Mouse (Mus musculus) testis, postnatal 10 days (tissue): ENCODE results near the gene Kank1.

ENCODE experiments used
- DNase-seq: peaks from one replicate; pipeline ENCODE4 v3.0.0; 2021; ENCODE audit warnings: low spot score

Kank1 gene

GRCm38 (mm10) chr19:25311626-25312025 is 74.9 kb downstream of the Kank1 start:
- DNase-seq, result no peak

DNA sequence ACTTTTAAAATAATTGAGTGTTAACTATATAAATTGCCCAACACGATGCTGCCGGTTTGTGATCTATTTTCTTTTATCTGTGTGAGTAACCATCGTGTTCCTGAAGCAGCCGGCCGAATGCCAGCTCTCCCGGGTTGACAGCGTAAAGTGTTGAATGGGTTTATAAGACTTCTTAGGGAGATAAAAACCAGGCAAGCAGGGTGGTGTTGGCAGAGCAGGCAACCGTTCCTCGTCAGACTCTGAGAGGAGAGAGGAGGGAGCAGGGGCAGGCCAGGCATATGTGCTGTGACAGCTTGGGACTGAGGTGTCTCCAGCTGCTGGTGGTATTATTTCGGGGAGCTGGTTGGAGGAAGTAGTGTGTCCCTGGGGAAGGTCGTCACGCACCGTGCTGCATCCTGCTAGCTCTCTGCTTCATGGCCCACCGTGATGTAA is 78.7 kb downstream of the Kank1 start:
- DNase-seq, result peak; percentile 84

GRCm38 (mm10) chr19:25315993-25316392 is 79.2 kb downstream of the Kank1 start:
- no peak for DNase-seq

DNA sequence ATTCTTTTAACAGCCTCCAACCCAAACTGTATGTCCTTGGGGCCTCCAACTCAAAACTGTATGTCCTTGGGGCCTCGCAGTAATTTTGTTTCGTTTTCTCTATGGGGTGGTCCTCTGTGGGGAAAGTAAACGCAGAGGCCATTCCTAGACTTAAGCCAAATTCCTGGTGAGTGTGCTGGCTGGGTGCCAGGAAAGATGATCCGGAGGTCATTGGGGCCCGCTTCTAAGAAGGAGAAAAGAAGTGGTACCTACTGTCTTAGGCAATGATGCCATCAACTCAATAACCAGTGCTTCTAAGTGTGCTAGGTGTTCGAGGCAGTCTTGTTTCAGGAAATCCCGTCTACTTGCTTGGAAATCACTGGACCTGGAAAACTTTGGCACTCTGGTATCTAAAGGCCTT is 87.5 kb downstream of the Kank1 start:
- DNase-seq, result peak; percentile 79

DNA sequence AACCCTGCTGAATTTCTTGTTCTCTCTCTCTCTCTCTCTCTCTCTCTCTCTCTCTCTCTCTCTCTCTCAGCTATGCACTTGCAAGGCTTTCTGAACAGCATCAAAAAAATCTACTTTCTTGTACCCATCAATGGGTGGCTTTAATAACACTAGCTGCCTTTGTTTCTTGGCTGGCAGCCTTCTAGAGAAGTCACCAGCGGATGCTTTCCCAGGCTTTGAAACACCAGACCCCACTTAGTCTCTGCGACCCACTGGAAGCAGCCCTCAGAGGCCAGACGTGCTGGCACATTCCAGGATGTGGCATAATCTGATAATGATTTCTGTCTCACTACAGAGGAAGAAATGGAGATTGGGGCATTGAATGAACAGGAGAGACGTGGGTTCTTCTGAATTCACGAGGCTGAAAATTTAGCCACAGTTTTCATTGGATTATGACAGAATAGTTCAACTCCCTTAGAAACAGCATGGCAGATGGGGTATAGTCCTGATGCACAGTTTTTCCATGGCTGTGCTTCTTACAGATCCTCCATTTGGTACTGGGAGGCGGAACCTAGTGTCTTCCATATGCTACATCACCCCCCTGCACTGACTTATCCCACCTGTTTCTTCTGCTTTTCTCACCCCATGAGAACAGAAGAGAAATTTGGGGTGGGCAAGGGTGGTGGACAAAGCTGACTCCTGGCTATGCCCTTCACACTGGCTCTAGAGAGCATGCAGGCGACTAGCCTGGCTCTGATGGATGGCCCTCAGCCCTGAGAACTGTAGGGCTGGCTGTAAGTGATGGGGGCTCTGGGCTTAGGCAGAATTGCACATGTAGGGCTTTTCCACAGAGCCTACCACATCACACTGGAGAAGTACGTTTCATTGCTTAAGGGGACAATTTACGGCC is 88.6 kb downstream of the Kank1 start:
- DNase-seq, result no peak

DNA sequence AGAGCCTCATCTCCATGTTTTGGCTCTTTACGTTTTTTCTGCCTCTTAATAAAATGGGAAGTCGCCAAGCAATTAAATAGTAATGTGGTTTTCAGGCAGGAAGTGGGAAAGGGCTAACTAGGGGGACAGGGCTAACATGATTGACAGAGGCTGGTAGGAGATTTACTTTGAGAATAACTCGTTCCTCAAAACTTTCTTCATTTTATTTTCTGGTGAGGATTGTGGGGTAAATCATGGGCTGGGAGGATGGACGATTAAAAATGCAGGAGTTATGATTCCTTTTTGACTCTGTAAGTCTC is 89.2 kb downstream of the Kank1 start:
- DNase-seq, result no peak

DNA sequence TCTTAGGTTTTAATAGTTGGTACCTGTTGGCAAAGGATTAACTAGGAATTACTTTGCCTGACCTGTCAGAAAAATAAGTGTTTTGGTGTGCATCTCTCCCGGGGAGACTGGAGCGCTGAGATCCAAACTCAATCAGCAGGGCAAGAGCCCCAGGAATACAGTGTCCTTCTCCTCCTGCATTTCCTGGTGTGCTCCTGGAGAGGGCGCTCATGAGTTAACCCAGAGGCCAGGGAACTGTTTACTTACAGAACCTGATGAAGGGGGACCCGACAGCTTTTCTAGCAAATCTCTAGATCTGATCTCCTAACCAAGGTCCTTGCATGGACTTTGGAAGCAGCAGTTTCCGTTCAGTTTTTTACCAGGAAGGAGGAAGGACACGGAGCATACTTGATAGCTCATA is 90.9 kb downstream of the Kank1 start:
- no peak for DNase-seq

GRCm38 (mm10) chr19:25334360-25334759 is 97.6 kb downstream of the Kank1 start:
- peak; percentile 82 for DNase-seq

- no peak for DNase-seq
These were observed 100.0 kb downstream of the Kank1 start for GRCm38 (mm10) chr19:25336731-25337130.

- no peak for DNase-seq
These were observed 104.2 kb downstream of the Kank1 start for GRCm38 (mm10) chr19:25340630-25341620.

DNA sequence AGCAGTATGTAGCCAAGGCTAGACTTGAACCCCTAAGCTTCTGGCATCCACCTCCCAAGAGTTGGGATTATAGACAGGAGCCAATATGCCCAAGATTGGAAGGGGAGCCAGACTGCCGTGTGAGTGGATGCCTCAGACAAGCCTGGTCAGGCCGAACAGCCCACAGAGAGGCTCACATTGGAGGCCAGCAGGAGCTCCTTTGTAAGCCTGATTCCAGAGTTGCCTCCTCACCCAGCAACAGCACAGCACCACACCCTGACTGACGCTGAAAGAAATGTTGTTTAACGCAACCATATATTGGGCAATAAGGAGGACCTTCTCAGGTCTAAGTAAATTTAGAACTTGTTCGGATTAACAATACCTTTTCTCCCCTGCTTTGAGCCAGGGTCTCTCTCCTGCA is 105.3 kb downstream of the Kank1 start:
- no peak for DNase-seq

- DNase-seq, result peak; percentile 71
These were observed 107.0 kb downstream of the Kank1 start for GRCm38 (mm10) chr19:25343657-25344322.

- DNase-seq, result no peak
These were observed 107.6 kb downstream of the Kank1 start for GRCm38 (mm10) chr19:25344371-25344770.

DNA sequence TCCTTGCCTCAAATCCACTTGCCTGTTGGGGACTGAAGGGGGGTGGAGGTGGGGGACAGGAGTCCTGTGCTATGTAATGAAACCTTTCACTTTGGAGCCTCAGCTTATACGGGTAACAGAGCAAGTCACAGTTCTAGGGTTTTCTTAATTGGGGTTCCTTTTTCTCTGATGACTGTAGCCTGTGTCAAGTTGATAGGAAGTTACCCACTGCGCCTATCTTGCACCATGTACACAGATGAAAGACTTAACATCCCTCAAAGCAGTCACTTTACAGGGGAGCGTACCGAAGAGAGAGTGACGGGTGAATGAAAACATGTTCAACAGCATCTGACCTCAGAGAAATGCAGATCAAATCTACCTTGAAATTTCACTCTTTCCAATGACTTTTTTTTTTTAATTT is 109.2 kb downstream of the Kank1 start:
- no peak for DNase-seq

DNA sequence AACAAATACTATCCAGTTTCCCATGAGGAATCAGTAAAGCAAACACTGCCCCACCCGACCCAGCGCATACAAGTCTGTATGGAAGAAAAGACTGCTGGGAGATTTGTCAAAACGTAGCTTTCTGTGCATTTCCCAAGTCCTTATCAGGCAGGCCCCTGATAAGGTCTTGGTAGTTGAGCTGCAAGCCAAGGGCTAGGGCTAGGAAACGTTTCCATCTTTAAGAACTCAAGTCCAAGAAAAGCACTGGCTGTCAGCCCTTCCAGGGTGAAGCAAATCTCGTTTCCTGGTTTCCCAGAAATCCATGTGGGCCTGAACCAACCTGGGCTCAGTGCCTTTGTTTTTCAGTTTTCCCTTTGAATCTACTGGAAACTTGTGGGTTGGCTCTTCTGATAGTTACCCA is 110.7 kb downstream of the Kank1 start:
- DNase-seq, result no peak

DNA sequence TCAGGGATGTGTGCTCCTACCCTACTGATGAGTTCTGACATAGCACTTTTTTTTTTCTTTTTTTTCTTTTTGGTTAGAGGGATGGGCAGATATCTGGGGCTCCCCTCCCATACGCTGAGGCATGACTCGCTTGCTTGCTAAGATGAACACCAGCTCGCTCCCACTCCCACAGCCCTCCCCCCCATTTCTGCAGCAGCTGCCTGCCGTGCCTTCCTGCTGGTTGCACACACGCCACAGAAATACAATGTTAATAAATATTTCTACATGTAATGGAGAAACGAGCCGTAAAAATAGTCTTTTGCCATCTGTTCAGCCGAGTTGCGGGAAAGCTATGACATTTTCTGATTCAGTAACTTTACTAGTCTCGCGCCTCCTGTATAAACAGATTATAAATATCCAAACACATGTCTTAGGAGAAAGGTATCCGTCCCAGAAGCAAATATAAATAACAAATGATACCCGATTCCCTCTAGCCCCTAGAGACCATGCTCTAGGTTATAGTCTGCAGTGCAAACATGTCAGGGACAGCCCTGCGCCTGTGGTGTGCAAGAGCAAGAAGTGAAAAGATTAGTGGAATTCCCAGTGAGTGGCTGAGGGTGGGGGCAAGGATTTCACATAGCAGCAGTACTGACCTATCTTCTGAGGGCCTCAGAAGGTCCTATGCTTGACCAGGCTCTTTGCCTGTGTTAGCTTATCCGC is 114.6 kb downstream of the Kank1 start:
- no peak for DNase-seq

DNA sequence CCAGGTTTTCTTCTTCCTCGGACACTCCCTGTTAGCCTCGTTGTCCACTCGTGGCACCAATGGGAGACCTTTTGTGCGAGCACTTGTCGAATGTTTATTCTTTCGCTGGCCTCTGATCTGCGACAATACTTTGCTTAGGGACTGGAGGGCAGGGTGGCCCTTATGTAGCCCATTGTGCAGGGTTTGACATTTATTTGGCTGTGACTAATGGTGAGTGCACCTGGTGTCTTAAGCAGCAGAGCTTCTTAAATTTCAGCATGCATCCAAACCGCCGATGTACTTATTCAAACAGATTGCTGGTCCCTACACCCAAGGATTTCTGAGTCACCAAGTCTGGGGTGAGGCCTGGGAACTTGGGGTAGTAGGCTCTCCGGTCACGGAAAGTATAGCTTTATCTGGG is 120.3 kb downstream of the Kank1 start:
- DNase-seq, result no peak

GRCm38 (mm10) chr19:25358486-25359120 is 121.8 kb downstream of the Kank1 start:
- DNase-seq, result no peak

GRCm38 (mm10) chr19:25360571-25361029 is 123.8 kb downstream of the Kank1 start:
- DNase-seq, result no peak

DNA sequence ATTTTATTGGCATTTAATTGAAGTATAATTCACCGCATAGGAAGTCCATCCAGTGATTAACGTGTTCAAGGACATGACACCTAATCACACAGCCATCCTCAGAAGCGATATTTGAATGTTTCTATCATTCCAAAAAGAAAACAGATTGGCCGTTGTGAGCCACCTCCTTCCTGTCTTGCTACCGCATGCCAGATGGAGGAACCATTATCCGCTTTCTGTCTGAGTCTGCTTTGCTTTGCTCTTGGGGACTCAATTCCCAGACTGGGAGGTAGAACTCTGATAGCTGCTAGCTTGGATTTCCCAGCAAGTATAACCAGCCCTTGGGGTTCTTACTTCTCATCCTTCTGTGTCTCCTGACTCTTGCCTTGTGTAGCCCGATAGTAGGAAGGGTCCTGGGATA is 125.2 kb downstream of the Kank1 start:
- no peak for DNase-seq

DNA sequence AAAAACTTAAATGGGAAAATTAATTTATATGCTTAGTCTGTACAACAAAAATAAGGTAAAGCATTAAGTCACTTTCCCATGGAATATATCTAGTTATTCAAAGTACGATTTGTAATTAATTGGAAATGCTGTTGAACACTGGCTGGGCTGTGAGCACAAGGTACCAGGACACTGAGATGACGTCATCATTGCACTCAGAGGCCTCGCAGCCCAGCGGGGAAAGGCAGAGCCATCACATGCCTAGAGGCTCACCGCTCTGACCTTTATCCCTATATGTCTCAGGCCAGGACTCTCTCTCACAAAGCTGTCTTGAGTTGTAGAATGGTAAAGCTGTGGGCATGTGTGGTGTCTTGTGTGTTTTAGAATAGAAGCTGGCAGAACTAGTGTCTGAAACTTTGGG is 128.9 kb downstream of the Kank1 start:
- DNase-seq, result no peak
